Mouse (Mus musculus) ovary, adult 18-20 months (tissue): ENCODE measurements around the gene Ccdc163.
"Not testable (repeated sequence)": the region's sequence is repeated elsewhere in the genome, so short reads cannot be mapped to it uniquely, and the experiment has no call there.

Experiments used
- DNase-seq: peaks from one replicate; pipeline ENCODE4 v3.0.0; 2022; ENCODE audit warnings: low spot score, mixed read lengths

The Ccdc163 gene

DNA sequence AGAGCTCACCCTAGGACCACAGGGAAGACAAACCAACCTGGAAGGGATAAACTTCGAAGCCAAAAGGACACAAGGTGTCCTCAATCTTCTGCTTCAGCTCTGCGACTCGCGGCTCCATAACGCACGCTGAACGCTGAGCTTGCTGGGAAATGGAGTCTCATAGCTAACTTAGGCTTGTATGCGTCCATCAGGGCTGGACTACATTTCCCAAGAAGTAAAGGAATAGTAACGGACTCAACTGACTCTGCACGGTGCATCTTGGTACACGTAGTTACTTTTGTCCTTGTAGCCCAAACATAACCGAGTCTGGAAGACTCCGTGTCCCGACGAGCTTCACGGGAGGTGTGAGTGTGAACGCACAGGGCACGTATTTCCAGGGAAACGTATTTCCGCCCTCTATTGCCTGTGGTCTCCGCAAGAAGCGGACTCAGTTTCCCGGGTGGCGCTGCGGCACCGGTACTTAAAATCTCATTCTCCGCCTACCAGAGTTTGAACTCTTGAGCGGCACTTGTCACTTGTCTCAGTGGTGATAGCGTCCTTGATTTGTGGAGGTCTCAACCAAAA is at the start of gene Ccdc163, which contains the start of gene Mmachc:
Gene Ccdc163, plus strand, starts transcription at position 309 of the 564 bp plus-strand sequence.
Gene Mmachc, minus strand, starts transcription at position 206 of the 564 bp plus-strand sequence.
- DNase-seq = peak; percentile 92

DNA sequence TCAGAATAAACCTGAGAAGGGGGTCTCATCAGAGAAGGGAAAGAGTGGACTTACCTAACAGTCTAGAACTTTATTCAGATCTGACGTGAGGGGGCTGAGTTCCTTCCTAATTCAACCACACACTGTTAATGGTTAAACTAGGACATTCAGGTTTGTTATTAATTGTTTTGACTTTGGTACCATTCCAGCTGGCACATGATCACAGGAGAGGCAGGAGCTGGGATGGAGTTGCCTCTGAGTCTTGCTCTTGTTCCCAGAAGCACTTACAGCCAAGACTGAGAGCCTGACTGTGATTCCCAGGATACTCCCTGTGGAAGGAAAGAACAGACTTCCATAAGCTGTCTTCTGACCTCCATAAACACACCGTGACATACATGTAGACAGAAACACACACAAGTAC is 48.8 kb upstream of the Ccdc163 start:
- DNase-seq = peak; percentile 19

DNA sequence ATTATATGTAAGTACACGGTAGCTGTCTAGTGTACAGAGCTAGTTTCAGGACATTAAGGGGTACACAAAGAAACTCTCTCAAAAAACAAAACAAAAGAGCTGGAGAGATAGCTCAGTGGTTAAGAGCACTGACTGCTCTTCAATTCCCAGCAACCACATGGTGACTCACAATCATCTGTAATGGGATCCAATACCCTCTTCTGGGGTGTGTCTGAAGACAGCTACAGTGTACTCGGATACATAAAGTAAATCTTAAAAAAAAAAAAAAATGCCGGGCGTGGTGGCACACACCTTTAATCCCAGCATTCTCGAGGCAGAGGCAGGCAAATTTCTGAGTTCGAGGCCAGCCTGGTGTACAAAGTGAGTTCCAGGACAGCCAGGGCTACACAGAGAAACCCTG is 48.4 kb upstream of the Ccdc163 start:
- not testable (repeated sequence) for DNase-seq

DNA sequence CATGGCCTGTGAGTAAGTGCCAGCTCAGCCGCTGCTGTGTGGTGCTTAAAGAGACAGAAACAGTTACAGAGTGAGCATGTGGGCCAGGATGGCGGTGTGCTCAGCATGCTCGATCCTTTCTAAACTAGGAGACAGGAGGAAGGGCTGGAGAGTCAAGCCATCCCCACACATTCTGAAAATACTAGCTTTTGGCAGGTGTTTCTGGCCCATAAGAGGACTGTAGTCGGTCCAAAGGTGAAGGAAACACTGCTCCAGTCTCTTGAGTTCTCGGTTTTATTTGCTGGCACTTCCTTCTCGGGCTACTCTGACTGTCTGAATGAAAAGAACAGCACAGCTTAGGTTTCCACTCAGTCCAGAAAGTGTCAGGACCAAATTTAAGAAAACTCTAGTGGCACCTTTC is 47.5 kb upstream of the Ccdc163 start:
- DNase-seq = no peak

DNA sequence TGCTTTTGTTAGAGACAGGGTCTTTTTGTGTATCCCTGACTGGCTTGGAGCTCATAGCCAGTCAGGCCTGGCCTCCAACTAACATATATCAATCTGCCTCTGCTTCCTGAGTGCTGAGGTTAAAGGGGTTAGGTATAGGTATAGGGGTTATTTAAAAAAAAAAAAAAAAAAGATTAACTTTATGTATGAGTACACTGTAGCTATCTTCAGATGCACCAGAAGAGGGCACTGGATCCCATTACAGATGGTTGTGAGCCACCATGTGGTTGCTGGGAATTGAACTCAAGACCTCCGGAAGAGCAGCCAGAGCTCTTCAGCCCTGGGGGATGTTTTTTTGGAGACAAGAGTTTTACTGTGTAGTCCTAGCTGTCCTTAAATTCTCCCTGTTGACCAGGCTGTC is 46.3 kb upstream of the Ccdc163 start:
- DNase-seq = no peak

DNA sequence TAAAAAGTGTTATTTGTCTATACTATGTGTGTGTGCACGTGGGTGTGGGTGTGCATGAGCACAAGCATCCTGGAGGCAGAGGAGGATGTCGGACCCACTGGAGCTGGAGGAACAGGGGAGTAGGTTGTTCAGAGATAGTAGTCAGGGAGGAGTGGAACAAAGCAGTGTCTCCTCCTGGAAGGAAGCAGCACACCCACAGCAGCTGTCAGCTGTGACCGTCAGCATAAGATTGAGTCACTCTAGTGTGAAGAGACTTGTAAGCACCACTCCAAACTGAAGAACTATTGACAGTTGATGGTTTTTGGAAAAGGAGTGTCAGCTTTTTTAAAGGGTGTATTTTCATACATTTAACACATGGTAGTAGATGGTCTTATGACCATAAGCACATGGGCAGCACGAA is 41.7 kb upstream of the Ccdc163 start:
- DNase-seq = no peak

DNA sequence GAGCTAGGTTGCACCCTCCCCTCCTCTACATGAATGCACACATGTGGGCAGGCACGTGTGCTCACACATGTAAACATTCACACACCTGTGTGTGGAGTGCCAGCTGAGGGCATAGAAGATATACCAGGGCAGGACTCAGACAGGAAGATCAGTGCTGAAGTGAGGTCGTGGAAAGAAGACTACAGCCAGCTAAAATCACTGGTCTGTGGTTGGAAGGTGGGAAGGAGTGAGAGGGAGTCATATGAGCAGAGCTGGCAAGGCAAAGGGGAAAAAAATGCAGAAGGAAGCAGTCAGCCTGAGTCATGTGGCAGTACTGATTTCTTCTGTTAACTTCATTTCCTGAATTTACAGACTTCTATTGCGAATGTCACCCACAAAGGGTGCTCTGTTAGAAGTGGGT is 40.2 kb upstream of the Ccdc163 start:
- no peak for DNase-seq

DNA sequence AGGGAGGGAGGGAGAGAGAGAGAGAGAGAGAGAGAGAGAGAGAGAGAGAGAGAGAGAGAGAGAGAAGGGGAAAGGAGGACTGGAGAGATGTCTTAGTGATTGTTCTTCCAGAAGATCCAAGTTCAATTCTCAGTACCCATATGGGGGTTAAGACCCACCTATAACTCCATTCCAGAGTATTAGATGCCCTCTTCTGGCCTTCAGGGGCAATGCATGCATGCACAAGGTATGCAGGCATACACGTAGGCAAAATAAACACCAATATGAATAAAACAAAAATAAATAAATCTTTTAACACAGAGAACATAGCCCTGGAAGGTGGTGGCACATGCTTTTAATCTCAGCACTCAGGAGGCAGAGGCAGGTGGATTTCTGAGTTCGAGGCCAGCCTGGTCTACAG is 39.0 kb upstream of the Ccdc163 start:
- DNase-seq = no peak

DNA sequence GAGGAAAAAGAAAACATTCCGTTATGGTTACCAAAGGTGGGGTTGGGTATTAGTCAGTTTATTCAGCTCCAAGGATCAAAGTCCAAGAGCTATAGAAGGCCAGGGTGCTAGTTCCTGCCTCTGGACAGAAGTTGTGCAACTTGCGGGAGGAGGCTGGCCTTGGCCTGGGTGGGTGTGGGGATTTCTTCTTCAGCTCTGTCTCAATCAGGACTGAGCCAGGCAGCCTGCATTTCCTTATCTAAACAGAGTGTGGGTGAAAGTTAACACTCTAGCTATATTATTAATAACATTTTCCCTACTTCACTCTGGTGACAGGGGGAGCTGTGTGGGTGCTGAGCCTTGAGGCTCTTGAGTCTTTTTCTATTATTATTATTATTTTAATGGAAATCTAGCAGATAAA is 35.5 kb upstream of the Ccdc163 start:
- peak; percentile 80 for DNase-seq

DNA sequence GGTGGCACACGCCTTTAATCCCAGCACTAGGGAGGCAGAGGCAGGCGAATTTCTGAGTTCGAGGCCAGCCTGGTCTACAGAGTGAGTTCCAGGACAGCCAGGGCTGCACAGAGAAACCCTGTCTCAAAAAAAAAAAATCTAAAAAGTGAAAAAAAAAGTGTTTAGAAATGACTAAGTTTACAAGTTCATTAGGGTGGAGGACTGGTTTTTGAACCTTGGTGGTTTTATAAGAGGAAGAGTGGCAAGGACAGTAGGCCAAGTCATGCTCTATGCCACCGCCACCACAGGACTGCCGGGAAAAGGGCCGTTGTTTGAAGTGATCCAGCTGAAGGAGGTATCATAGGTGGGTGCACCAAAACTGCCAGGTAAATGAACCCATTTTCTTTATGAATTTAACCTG is 33.5 kb upstream of the Ccdc163 start:
- not testable (repeated sequence) for DNase-seq

DNA sequence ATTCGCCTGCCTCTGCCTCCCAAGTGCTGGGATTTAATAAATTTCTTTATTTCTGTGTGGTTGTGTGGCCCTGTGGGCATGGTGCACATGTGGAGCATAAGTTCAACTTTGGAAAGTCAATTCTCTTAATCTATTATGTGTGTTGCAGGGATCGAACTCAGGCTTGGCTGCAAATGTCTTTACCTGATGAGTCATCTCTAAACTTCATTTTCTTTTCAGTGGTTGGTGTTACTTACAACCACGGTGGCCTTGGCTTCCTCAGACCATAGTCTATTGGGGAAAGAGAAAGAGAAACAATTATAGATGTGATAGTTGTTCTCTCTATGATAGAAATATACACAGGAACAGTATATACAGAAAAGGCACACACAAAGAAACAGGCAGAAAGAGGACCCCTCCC is 32.3 kb upstream of the Ccdc163 start:
- DNase-seq = no peak

DNA sequence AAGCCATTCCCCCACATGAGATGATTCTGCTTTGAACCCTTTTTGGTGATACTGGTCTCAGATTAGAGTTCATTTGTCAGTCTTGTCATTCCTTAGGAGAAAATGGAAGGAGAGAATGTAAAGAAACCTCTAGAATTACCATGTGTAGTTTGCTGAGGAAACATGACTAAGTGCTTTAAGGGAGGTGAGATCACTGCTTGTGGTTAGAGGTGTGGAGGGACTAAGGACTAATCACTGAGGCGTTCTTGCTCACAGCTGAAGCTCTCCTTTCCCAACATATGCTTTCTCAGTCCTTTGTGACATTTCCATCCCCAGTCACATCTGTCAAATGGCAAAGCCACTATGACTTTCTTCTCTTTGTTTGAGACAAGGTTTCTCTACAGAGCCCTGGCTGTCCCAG is 30.5 kb upstream of the Ccdc163 start:
- no peak for DNase-seq

DNA sequence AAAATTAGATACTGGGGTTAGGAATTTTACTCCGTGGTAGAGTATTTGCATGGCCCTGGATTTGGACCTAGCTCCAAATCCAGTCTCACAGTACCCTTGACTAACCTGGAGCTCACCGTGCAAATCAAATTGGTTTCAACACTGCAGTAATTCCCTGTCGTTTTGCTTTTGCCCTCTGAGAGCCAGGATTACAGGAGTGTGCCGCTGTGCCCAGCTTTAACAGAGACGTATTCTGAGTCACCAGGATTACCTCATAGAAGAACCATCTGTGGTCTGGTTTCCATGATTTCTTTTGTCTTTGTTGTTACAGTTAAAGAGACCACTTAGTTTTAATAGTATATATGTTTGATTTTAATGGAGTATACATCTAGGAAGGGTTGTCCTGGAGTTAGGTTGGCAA is 29.2 kb upstream of the Ccdc163 start:
- no peak for DNase-seq

DNA sequence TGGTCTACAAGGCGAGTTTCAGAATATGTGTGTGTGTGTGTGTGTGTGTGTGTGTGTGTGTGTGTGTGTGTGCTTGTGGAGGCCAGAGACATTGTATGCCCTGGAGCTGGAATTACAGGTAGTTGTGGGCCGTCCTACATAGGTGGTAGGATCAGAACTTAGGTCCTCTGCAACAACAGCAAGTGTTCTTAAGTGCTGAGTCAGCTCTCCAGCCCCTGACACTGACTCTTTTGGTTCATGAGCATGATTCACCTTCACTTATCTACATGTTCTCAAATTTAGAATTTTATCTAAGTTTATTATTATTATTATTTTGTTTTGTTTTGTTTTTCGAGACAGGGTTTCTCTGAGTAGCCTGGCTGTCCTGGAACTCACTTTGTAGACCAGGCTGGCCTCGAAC is 27.8 kb upstream of the Ccdc163 start:
- DNase-seq = not testable (repeated sequence)

DNA sequence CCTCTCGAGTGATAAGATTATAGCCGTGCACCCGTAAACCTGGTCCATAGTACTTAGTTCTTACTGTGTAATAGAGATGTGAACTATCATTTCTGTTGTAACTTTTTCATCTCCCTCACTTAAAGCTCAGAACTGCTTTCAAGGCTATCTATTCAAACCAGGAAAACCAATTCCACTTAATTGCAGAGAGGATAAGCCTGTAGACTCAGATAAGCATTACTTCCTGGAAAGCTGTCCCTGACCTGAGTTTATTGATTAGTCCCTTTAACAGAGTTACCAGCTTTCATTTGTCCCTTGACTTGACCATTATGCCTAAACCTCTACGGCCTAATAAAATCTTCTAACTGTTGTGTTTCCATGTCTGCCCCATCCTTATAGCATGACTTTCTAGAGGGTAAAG is 24.4 kb upstream of the Ccdc163 start:
- no peak for DNase-seq

DNA sequence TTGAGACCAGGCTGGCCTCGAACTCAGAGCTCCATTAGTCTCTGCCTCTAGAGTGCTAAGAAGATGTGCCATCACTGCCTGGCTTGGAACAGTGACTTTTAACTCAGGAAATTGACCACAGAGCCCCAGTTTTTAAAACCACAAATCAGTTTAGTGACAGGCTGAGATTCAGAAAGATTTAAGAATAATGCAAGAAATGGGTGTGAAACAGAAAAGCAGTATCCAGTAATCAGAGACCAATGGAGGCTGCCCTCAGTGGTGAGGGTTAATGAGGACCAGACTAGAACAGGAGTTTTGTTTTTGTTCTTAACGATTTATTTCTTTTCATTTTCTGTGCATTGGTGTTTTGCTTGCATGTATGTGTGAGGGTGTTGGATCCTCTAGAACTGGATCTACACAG is 23.6 kb upstream of the Ccdc163 start:
- DNase-seq = no peak

DNA sequence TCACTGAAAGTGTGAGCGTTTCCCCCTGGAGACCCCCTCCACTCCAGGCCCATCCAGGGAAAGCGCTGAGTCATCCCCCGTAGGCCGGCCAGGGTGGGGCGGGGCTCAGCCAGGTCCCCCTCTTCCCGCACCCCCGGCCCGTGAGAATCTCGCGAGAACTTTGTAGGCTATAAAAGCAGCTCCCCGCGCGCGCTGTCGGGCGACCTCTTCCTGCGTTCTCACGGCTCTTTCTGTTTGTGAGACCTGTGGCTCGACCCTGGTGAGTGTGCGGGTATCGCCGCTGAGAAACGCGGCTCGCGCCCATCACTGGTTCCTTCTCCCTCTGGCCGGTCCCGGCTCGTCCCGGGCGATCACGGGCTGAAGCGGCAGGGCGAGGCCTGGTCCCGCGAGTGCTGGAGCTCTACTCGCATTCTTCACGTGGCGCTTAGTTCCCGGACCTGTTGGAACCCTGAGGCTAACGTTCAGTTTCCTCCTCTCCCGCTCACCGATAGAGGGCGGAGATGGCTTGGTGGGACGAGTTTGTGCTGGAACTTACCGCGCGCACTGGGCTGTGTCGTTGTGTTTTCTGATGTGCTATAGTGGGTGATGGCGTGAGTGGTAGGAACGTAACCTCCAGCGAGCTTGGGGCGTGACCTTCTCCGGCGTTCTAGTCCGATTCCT is 22.8 kb upstream of the Ccdc163 start, which contains the start of gene Prdx1:
Gene Prdx1, plus strand, starts transcription at position 143 of the 660 bp plus-strand sequence.
- DNase-seq = peak; percentile 89

DNA sequence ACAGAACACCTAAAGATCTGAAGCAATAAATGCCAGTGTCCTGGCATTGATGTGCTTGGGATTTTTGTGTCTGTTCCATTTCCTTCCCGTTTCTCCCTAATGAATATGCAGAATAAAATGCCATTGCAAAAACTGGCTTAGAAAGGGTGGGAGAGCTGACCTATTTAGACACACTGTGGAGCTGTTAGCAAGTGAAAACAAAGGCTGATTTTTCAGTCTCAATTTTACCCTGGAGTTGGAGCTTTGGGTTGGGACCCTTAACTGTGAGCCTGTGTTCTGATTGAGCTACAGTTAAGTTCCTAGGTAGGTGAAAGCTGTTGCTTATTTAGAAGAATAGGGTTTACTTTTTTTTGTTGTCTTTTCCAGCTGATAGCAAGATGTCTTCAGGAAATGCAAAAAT is 21.3 kb upstream of the Ccdc163 start:
- no peak for DNase-seq

DNA sequence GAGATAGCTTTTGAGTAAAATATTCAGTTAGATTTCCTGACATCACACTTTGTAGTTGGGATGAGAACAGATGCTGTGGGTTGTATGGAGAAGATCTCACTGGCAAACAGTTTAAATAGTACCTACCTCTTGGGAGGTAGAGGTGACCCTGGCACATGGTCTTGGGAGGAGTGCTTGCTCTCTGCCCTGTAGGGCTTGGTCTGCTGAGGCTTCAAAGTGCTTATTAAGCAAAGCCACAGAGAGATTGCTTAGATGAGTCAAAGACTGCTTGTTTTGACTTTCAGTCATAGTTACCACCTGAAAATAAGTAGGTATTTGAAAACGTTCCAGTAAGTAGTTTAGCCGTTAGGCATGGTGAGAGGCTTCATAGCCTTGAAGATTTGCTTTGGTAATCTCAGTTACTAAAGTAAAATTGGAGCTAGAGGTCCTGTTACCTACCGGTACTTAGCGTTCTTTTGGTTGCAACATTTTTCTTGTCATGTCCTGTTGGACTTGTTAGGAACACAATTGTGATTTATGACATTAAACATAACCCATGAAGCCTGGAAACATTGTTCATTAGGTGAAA is 18.9 kb upstream of the Ccdc163 start:
- no peak for DNase-seq

DNA sequence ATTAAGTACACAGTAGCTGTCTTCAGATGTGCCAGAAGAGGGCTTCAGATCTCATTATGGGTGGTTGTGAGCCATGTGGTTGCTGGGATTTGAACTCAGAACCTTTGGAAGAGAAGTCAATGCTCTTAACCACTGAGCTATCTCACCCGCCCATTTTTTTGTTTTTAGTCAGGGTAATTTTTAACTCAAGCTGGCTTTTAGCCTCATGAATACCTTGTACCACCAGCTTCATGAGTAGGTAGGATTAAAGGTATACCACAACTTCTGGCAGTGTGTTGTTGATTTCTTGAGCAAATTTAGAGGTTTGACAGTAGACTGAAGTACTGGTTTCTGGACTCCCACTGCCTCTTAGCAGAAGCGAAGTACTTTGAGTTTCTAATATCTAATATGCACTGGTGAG is 16.2 kb upstream of the Ccdc163 start:
- no peak for DNase-seq

DNA sequence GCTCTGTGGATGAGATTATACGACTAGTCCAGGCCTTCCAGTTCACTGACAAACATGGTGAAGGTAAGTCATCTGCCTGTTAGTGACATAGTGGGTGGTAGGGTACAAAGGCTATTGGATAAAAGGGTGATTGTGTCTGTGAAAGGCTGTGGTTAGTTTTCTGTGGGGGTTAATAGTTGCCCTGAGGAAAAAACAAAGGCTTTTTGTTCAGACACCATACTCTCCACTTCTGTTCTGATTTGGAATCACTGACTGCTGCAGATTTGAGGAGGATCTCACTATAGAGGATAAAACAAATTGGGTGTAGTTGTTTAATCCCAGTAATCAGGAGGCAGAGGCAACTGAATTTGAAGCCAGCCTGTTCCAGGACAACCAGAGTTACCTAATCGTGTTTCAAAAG is 14.5 kb upstream of the Ccdc163 start:
- no peak for DNase-seq

DNA sequence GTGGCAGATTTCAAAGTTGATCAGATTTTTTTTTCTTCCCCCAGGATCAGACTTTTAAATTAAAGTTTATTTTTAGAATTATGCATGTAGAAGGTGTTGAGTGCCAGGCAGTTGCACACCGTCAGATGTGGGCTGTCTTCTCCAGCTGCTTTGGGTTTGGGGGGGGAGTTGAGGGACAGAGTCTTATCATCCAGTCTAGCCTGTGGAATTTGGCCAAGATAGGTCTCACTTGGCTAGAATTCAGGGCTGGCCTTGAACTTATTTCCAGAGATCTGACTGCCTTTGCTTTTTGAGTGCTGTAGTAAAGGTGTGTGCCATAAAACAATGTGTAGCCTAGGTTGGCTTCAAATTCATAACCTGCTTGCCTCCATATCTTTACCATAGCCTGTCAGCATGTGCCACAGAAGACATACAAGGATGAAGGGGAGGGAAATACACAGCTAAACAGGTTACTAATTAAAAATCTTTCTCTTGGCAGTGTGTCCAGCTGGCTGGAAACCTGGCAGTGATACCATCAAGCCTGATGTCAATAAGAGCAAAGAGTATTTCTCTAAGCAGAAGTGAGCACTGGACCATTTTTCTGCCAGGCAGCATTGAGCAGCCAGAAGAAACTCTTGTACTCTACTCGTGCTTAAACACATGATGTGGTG is 9.5 kb upstream of the Ccdc163 start:
- no peak for DNase-seq

DNA sequence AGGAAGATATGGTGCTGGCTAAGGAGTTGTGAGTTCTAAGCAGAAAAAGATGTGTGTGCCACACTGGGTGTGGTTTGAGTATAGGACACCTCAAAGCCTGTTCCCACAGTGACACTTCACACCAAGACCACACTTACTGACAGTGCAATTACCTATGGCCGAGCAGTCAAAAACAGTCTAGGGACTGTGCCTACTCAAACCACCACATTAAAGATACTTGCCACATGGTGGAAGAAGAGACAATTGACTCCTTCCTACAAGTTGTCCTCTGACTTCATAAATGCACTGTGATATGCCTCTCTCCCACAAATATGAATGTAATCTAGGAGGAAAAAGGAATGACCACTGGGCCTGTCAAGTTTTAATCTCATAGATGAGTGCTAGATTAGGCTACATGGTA is 7.3 kb upstream of the Ccdc163 start:
- no peak for DNase-seq
